In the genomic region with DNA sequence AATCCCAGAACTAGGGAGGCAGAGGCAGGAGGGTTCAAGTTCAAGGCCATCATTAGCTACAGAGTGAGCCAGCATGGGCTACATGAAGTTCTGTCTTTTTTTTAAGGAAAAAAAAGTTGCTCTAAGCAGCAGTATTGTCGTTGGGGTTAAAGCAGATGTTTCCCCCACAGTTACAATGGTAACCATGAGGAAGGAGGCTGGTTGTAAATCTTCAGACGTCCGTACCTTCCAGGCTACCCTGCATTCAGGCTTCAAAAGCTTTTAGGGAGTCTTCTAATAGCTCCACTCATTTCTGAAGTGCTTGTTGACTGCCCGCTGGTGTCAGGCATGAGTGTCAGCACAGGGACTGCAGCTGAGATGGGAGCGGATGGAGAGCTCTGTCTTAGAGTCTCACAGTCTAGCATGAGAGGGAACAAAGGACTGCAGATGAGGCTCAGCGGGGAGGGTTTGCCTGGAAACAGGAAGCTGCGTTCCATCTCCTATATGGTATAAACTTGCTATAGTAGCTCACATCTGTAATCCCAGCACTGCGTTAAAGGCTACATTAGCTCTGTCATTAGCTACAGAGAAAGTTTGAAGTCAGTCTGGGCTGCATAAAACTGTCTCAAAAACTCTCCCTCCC, we compare ENCODE assay signal across 13 mouse cellular contexts.
"Had no signal": no experiment of that assay in that cellular context is flagged by ENCODE, and none has a peak within 500 bp of the region (broad histone marks: within the 10 kb centered on the region; RNA-seq: fewer than 3 reads in every experiment).

No protein-coding gene starts in this region.

- H3K27ac ChIP-seq: left cerebral cortex, adult 2 months; limb, embryonic 15.5 days; liver, embryonic 12.5 days; lung, embryonic 15.5 days; midbrain, embryonic 13.5 days; neural tube, embryonic 12.5 days had no signal

- H3K36me3 ChIP-seq: limb, embryonic 15.5 days; liver, embryonic 12.5 days; lung, embryonic 15.5 days; midbrain, embryonic 13.5 days; neural tube, embryonic 12.5 days had no signal

- H3K4me3 ChIP-seq: left cerebral cortex, adult 2 months; limb, embryonic 15.5 days; liver, embryonic 12.5 days; lung, embryonic 15.5 days; midbrain, embryonic 13.5 days; myocyte; neural tube, embryonic 12.5 days had no signal

- H3K27me3 ChIP-seq: limb, embryonic 15.5 days; liver, embryonic 12.5 days; lung, embryonic 15.5 days; midbrain, embryonic 13.5 days; neural tube, embryonic 12.5 days had no signal

- H3K9me3 ChIP-seq: limb, embryonic 15.5 days; liver, embryonic 12.5 days; lung, embryonic 15.5 days; midbrain, embryonic 13.5 days; neural tube, embryonic 12.5 days had no signal

- DNase-seq: kidney, adult 8-10 months; retina, postnatal 1 day; right cerebral cortex, postnatal 4 days; spleen, adult 18-20 months; thymus, adult 18-20 months; thymus, postnatal 14 days had no signal

- H3K9ac ChIP-seq: limb, embryonic 15.5 days; liver, embryonic 12.5 days; lung, embryonic 15.5 days; midbrain, embryonic 13.5 days; neural tube, embryonic 12.5 days had no signal

- H3K4me1 ChIP-seq: liver, embryonic 12.5 days; lung, embryonic 15.5 days; midbrain, embryonic 13.5 days; neural tube, embryonic 12.5 days had no signal

- ATAC-seq: liver, embryonic 12.5 days; midbrain, embryonic 13.5 days had no signal

- H3K4me2 ChIP-seq: limb, embryonic 15.5 days; liver, embryonic 12.5 days; lung, embryonic 15.5 days; midbrain, embryonic 13.5 days; neural tube, embryonic 12.5 days had no signal
